Mouse (Mus musculus): ENCODE results near the gene Slc41a2. TPM values are rescaled to one million over a fixed set of nuclear protein-coding genes. Genes with fewer than 3 reads are reported as not detected.

The Slc41a2 gene
- total RNA-seq, 2 experiments from 2014 or later = 35.4 to 43.7 TPM

DNA sequence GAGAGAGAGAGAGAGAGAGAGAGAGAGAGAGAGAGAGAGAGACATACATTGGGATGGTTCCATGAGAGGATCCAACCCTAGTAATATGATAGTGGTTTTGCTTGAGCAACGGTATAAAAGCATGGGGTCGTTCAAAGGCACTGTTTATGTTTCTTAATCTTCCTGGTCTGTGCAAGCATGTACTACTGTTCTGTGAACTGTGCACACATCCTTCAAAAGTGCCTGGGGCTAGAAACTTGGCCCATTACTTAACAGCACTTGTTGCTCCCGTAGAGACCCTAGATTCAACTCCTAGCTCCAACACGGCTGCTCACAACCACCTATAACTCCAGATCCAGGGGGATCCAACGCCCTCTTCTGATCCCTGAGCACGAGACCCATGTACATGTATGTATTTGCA, 17.3 kb downstream of the Slc41a2 start:
- DNase-seq (ENCODE audit: low spot score in 2 of 2) = no peak

- no peak for DNase-seq (ENCODE audit: low spot score in 2 of 2)
These were observed 24.6 kb downstream of the Slc41a2 start for GRCm38 (mm10) chr10:83313033-83313432.

DNA sequence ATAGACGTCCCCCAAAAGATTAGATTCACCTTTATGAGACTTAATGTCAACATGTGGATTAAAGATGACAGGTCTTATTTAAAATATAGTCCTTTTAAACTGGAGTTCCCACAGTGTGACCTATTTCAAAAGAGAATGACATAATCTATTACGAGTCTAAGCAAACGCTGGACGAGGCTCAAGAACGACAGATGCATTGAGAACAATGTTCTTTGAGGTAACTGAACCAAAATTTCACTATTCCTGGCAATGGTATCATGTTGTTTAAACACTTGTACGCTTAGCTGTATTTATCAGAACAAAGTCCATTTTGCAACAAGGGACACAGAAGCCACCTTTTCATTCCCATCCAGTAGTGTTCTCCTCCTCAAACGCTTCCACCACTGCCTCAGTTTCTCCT, 27.3 kb downstream of the Slc41a2 start:
- DNase-seq (ENCODE audit: low spot score in 2 of 2) = no peak

DNA sequence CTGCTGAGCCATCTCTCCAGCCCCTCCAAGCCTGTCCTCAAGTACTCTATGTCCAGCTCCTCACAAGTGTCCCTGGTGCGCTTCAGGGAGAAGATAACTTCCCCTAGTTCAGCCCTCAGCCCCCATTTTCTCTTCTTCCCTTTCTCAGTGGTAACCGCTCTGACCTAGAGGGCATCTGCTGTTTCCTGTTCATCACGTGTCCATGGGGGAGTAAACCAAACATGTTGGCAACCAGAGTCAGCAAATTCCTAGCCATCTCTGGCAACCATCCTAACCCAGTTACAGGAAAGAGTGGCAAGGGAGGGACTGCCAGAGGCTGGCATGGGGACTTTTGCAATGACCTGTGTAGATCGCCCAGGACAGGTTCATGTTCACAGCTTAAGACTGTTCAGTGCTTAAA, 36.0 kb downstream of the Slc41a2 start:
- DNase-seq (ENCODE audit: low spot score in 2 of 2) = no peak

GRCm38 (mm10) chr10:83301054-83301453, 36.6 kb downstream of the Slc41a2 start:
- no peak for DNase-seq (ENCODE audit: low spot score in 2 of 2)

DNA sequence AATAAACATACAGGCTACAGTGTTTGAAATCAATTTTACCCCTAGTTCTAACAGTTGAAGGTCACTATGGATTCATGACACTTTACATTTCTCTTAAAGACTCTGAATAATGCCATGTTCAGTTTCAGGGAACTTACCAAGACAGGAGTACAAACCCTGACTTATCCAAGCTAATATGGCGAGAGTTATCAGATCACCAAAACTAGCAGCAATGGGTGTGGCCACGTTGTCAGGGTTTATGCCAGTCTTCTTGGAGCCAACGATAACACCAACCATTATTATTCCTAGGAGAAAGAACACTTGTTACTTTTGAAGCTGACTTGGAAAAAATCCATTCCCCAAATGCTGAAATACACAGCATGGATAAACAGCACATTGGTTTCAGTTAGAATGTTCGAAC, 40.7 kb downstream of the Slc41a2 start:
- DNase-seq (ENCODE audit: low spot score in 2 of 2) = no peak

DNA sequence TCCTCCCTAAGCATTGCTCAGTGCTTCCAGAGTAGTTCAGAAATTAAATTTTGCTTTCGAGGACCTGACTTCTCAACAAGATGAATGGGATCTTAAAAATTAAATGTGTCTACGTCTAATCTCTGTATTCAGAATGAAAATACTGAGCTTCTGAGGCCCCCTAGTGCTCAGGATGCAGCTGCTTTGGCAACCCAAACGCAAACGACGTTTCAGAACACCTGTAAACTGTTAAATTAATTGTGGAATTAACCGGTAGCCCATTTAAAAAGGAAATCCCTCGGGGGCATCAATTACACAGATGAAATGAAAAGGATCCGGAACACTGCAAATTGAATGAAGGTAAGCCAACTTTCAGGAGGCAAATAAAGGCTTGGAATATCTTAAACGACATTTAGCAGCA, 42.9 kb downstream of the Slc41a2 start:
- peak in 1 of 2 experiments; percentile 37 for DNase-seq (ENCODE audit: low spot score in 2 of 2)

GRCm38 (mm10) chr10:83293352-83293751, 44.3 kb downstream of the Slc41a2 start:
- DNase-seq (ENCODE audit: low spot score in 2 of 2) = no peak

DNA sequence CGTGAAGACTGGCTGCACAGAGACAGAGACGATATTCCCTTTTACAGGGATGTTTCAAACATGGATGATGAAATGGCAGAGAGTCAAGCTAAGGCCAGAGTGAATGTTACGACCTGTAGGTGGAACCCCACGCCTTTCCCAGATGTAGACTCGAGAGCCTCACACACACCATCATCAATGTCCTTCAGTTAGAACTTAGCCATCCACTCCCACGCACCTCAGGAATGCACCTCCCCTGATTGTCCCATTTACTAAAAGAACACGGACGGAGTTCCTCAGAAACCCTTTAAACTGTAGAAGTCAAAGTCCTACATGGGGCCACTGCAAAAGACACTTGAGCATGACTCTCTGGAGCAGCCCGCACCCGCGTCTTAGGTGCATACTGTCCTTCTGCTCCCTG, 46.0 kb downstream of the Slc41a2 start:
- no peak for DNase-seq (ENCODE audit: low spot score in 2 of 2)

DNA sequence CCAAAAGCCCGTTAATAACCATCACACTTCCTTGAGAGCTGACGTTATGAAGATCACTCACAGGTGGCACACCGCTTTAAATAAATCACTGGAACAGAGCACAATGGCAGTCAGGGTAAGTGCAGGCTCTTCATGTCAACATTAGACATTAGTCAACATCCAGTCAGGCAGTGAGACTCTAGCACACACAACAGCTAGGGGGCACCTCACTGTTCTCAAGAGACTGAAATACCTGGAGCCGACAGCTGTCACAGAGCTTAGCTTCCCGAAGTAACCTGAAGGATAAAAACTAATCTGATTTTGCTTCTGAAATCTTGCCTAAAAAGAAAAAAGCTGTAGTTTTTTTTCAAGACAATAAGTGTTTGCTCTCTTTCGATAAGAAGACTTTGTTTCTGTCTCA, 49.9 kb downstream of the Slc41a2 start:
- no peak for DNase-seq (ENCODE audit: low spot score in 2 of 2)

- DNase-seq (ENCODE audit: low spot score in 2 of 2) = no peak
These were observed 51.3 kb downstream of the Slc41a2 start for GRCm38 (mm10) chr10:83286399-83286798.

DNA sequence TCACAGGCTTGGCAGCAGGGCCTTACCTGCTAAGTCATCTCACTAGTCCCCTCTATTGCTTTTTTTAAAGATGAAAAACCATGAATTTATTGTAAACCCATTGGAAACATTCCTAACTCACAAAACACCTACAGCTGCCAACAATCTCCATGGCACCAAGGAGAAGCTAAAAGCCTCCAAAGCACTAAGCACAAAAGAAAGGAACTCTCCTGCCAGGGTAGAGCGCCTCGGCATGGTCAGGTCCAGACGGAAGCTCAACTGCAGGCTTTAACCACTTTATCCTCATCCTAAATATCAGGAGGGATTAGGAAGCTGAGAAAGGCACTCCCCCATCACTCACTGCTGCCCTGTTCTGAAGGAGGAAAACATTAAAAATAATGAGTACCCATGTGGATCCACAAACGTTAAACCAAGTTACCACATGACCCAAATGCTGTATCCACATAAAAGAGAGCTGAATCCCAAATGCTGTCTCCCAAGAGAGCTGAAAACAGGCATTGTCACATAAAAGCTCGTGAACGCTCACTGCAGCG, 51.9 kb downstream of the Slc41a2 start:
- no peak for DNase-seq (ENCODE audit: low spot score in 2 of 2)

GRCm38 (mm10) chr10:83284916-83285315, 52.8 kb downstream of the Slc41a2 start:
- no peak for DNase-seq (ENCODE audit: low spot score in 2 of 2)

- DNase-seq (ENCODE audit: low spot score in 2 of 2) = no peak
These were observed 71.0 kb downstream of the Slc41a2 start for GRCm38 (mm10) chr10:83266731-83267130.

GRCm38 (mm10) chr10:83266241-83266640, 71.4 kb downstream of the Slc41a2 start:
- DNase-seq (ENCODE audit: low spot score in 2 of 2) = no peak

DNA sequence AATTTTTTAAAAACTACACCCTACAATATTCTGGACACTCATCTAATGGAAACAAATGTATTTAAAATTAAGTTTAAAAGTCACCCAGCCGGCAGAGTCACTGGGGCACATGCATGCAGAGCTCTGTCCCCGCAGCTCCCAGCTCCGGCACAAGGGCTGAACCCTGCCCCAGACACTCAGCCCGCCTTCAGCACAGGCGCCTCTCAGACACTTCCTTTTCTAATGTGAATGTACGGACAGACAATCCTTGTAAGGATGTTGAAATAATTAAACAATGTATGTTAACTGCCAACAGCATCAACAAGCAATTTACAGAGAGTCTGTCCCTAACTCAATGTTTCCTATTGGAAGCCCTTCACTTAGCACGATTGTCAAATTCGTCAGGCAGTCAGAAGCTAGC, 73.0 kb downstream of the Slc41a2 start:
- no peak for DNase-seq (ENCODE audit: low spot score in 2 of 2)

GRCm38 (mm10) chr10:83264056-83264455, 73.6 kb downstream of the Slc41a2 start:
- no peak for DNase-seq (ENCODE audit: low spot score in 2 of 2)

DNA sequence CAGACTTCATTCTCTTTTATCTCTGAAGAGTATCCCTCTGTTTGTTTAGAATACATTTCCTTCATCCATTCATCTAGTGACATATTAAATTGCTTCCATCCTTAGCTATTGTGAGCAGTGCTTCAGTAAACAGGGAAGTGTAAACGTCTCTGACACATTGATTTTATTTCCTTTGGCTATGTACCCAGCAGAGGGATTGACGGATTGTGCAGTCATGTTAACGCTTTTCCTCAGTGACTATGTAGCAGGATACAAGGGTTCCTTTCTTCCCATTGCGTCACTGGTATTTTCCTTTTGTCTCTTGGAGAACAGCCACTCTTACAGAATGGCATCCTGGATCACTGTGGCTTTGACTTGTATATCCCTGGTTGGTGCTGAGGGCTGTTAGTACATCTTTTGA, 76.4 kb downstream of the Slc41a2 start:
- DNase-seq (ENCODE audit: low spot score in 2 of 2) = no peak

- DNase-seq (ENCODE audit: low spot score in 2 of 2) = peak in 1 of 2 experiments; percentile 28
These were observed 86.3 kb downstream of the Slc41a2 start for GRCm38 (mm10) chr10:83251377-83251776.

GRCm38 (mm10) chr10:83248036-83248435, 89.6 kb downstream of the Slc41a2 start:
- DNase-seq (ENCODE audit: low spot score in 2 of 2) = no peak

GRCm38 (mm10) chr10:83245720-83246119, 92.0 kb downstream of the Slc41a2 start:
- no peak for DNase-seq (ENCODE audit: low spot score in 2 of 2)

GRCm38 (mm10) chr10:83244131-83244530, 93.6 kb downstream of the Slc41a2 start:
- DNase-seq (ENCODE audit: low spot score in 2 of 2) = no peak

GRCm38 (mm10) chr10:83242106-83242686, 95.5 kb downstream of the Slc41a2 start:
- DNase-seq (ENCODE audit: low spot score in 2 of 2) = no peak

Measured in layer of hippocampus, postnatal 10 days (tissue).